Mouse (Mus musculus): Measurements from ENCODE around the gene Wwox.
A peak's percentile ranks its signal among the peaks of the same experiment; 100 is the strongest.

Wwox gene

DNA sequence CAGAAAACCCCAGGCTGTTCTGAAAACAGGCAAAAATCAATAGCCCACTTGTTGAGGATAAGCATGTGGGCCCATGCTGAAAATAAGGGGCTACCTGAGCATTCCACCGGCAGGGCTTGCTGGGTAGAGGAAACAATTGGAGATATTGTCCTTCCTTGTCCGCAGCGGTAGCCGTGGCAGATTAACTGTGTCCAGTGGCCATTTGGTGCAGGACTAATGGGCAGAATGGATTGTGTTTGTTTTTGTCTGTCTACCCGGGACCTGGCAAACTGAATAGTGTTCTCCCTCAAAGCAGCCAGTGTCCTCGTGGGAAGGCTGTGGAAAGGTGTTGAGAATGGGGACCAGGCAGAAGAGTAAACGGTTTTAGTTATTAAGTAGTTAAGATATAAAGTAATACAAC, 416.4 kb downstream of the Wwox start:
- no peak for DNase-seq (ENCODE audit: low read depth, low spot score)

DNA sequence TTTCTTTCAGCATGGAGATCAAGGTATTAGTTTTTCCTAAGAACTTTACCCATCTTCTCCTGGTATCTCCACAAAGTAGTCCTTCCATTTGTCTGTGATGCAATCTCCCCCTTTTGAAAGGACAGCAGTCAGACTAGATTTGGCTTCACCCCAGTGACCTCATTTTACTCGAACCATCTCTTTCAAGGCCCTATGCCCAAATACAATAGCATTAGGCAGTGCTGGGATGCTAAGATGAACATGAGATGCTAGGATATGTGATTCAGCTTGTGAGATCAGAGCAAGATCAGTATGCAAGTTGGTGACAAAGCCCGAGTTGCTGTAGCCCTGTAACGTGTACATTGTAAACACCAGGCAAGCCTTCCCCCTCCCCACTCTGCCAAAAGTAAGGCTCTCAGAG, 426.5 kb downstream of the Wwox start:
- no peak for DNase-seq (ENCODE audit: low read depth, low spot score)

DNA sequence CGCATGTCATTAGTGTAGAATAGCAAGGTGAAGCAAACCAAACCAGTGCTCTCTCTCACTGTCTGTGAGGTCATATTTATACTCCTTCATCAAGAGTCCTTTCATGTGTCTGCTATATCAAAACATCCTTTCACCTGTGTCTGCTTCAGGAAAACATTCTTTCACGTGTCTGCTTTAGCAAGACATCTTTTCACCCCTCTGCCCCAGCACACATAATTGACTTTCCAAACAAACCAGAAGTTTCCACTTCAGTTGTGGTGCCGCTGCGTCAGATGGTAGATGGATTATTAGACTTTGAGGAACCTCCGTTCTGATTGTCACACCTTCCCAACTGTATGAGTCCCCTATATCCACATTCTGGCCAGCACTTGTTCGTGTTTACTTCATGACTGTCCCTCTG, 429.9 kb downstream of the Wwox start:
- no peak for DNase-seq (ENCODE audit: low read depth, low spot score)

DNA sequence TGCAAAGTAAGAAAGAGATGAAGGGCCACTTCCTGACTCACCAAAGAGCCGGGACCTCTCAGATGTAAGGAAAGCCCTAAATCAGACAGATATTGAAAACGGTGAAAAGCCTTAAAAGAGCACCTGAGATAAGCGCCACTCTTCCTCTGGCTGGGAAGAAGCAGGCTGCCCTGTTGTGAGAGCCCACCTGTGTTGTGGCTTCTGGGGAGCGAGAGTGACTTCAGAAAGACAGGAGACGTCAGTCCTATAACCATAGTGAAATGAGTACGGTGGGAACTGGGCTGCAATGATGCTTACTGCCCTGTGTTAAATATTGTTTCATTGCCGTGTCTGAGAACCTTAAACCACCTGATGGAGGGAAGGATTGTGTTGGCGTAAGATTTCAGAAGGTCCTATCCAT, 431.0 kb downstream of the Wwox start:
- DNase-seq (ENCODE audit: low read depth, low spot score) = no peak

DNA sequence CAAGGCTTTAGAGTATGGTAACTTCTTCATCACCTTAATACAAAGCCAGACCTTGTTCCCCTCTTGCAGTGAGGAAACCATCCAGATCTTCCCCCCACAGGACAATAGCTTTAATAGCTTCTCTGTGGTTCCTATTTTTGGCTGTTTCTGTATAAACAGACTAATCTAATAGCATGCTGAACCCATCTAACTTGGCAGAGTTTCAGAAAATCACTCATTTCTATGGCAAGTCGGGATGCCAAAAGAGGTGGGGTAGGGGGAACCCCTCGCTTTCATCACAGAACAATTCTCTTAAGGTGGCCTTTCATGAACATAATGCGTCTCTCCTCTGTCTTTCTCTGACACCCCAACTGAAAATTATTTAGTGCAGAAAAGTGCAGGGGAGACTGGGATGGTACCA, 433.0 kb downstream of the Wwox start:
- DNase-seq (ENCODE audit: low read depth, low spot score) = no peak

DNA sequence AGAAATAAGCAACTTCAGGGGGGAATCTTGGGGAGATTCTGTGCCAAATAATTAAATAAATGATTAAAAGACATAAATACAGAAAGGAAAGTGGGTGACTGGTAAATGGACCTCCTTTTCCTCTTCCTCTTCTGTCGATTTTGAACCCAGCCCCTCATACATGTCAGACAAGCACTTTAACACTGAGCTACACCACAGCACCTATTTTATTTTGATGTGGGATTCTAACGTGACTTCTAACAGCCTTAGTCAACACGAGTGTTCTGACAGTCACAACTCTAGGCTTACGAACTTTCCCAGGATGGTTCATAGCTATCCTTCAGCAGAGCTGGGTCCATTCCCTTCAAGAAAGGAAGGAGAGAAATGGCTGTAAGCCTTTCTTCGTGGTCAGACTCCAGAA, 435.7 kb downstream of the Wwox start:
- DNase-seq (ENCODE audit: low read depth, low spot score) = no peak

DNA sequence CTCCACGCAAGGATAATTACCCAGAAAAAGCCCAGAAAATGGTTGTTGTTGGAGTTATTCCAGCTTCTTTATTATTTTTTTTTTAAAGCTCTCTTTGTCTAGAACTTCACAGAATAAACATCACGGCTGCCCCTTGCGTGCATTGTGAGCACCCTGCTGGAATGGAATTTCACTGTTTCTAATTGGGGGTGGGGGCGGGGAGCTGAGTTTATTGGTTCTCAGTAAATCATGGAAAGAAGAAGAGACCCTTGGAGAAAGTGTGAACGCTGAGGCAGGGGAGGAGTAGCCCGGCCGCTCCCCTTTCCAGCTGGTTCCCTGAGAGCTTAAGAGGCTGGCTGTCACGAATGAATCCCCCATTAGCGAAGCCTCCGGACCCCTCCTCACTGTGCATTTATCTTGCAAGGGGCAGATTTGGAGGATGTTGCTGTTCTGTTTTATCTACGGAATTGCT, 436.7 kb downstream of the Wwox start:
- DNase-seq (ENCODE audit: low read depth, low spot score) = peak; percentile 17

DNA sequence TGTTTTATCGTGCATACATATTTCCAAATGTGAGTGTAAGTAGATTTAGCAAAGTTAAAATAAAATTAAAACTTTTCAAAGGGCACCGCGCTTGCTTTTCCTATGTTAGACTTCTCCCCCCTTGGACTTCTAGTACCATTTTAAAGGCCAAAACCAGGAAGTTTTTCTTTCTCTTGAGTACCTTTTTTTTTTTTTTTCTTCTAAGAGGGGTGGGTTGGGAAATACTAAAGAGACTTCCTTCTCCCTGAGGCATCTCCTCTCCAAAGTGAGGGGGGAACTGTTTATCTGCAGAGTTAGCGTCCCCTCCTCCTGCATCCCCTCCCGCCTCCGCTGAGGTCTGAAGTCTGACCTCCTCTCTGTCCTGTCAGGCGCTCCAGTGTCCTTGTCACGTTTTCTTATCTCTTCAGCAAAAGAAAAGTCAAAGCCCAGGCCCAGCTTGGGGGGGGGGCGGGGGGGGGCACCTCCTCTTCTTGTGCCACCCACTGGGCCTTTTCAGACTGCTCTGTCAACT, 437.3 kb downstream of the Wwox start:
- DNase-seq (ENCODE audit: low read depth, low spot score) = no peak

DNA sequence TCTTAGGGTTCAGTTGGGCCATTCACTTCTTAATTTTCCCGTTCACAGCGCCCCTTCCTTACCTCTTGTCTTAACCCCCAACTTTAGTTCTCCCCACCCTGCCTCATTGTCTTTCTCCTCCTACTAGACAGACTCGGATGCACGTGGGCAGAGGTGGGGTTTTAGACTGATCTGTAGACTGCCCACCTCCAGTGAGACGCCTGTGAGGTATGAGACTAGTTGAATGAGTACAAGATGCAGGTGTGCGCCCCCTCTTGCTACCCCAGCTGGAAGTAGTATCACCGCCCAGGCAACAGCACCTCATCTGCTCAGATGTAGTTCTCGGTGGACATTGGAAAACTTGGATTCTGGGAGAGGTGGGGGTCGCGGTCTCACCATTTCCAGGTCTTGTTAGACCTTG, 437.8 kb downstream of the Wwox start:
- DNase-seq (ENCODE audit: low read depth, low spot score) = no peak

DNA sequence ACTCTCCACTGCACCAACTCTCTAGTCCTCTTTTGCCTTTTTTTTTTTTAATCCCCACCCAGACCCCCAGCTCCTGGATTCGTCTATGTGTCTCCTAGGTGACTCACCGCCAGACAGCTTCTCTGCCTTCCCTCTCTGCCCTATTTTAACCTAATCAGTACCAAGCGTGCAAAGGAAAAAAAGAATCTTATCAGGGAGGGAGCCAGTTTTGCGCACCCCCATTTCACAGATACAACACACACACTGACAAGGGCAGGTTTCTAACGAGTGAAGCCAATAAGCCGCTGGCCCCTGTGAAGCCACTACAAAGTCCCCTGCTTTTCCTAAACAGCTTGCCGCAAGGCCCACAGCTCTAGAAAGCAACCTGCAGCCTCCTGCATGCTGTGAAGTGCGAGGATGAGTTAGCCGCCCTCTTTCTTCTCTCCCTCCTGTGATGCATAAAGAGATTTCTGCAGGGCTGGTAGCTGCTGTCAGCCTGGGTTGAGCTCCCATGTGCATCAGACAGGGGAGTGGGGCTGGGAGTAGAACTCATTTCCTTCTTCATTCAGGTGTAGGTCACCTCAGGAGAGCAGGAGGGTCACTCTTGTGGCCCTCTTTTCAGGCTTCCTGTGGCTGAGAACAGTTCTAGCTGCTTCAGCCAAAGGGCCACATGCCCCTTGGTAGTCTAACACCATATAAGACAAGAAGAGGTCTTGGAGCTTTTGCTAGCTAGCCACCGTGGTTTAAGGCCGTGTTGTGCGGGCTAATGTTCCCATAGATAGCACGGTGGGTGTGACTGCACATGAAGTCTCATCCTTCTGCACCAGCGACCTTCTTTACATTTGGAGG, 439.2 kb downstream of the Wwox start:
- DNase-seq (ENCODE audit: low read depth, low spot score) = no peak

DNA sequence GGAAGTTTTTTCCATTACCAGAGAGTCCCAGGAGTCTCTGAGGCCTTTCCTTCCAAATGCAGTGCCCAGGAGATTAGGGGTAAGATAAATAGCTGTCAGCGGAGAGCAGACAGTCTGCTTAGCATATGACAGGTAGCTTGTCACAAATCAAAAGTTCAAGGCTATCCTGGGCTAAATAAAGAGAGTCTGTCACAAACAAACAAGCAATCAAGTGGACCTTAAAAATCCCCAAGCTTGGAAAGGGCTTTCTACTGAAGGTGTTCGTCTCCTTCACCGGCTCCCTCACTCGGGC, 439.8 kb downstream of the Wwox start:
- no peak for DNase-seq (ENCODE audit: low read depth, low spot score)

DNA sequence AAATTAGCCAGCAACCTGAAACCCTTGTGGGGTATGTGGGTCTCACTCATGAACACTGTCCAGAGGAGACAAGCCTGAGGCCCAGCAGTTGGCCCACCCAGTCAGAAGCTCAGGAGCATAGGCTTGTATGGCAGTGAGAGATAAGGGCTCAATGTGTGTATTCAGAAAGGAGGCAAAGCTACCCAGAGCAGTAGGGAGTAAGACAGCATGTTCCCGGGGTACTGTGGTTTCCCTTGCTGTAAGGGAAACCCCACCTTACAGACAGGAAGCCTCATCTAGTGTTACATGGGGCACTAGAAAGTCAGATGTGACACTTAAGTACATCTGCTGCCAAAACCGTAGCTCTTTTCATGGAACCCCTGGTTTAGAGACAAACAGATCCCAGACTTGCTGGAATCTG, 440.2 kb downstream of the Wwox start:
- DNase-seq (ENCODE audit: low read depth, low spot score) = no peak

DNA sequence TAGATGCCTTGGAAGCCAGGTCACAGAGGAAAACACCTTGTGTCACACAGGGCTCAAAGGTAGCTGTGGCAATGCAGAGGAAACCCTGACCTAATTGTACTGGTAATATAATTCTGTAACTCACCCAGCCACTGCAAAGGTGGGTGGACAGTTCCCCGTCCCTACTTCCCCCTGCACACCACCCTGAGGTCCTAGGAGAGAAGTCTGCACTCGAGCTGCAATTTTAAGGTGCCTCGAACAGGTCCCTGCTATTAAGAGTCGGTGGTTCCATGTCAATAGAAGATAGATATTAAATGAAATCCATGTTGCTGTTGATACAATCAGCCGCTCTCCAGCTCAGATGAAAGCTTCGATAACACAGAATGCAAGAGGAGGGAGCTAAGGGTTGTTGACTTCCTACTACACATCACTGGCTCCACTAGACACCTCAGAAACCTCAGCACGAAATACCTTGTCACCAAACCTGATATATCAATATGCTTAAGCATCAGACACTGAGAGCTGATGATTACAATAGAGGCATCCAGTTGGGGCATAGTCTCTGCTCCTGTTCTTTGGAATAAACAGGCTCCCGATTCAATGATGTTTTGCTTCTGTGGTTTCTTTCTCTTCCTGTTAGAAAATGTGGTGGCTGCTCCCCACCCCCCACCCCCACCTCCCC, 441.1 kb downstream of the Wwox start:
- DNase-seq (ENCODE audit: low read depth, low spot score) = no peak

DNA sequence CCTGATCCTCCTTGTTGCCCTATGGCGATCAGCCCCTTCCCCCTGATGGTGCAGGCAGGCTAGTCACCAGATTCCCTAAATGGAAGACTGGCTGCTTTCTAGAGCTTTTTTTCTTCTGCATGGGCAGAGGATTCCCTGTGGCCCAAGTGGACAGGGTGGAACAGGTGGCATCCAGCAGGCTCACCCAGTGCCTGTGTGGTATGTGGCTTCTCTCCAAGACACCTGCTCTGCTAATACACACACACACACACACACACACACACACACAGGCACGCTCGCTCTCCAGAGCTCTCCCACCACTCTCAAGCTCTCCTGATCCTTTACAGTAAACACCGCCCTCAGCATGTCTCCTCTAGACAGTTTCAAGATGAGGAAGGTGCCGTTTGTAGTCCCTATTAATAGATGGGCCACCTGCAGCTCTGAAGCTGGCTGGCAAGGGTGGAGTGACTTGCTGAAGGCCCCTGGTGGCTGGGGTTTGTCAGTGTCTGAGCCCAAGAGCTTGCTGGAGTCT, 442.5 kb downstream of the Wwox start:
- peak; percentile 11 for DNase-seq (ENCODE audit: low read depth, low spot score)

DNA sequence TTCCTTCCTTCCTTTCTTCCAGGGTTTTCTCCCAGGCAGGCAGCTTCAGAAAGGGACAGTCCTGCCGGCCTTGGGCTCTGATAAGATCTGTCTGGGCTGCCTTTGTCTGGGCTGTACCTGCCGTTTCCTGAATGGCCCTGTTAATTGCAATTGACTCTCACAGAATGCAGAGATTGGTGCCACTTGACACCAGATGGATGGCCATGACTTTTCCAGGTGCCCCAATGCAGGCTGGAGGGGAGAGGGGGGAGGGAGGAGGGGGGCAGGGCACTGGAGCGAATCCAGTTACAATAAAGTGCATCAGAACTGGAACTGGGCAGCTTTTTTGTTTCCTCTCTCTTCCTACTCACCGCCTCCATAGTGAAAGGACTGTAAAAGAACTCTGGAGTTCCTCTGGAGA, 443.0 kb downstream of the Wwox start:
- DNase-seq (ENCODE audit: low read depth, low spot score) = no peak

DNA sequence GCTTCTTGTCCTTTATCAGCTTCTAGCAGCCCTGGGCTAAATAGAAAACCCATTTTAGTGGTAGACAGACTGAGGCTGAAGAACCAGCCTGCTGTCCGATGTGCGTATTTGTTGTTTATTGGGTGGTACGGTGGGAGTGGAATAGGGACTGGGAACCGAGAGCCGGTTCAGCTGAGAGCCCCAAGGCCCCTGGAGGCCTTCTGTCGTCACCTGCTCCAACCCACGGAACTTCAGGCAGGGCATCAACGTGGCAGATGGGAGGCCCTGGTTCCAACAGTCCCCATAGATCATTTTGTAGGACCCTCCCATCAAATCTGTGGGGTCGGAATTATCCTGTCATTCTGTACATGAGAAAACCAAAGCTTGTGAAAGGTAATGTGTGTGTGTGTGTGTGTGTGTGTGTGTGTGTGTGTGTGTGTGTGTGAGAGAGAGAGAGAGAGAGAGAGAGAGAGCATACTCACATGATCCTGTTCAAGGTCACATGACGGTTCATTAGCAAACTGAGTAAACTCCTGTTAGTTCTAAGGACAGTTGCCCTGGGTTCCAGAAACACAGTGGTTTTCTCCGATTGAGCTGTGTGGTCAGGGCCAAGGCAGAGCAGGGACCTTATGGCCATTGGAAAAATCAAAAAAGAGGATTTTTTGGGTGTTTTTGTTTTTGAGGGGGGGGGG, 443.6 kb downstream of the Wwox start:
- DNase-seq (ENCODE audit: low read depth, low spot score) = no peak

DNA sequence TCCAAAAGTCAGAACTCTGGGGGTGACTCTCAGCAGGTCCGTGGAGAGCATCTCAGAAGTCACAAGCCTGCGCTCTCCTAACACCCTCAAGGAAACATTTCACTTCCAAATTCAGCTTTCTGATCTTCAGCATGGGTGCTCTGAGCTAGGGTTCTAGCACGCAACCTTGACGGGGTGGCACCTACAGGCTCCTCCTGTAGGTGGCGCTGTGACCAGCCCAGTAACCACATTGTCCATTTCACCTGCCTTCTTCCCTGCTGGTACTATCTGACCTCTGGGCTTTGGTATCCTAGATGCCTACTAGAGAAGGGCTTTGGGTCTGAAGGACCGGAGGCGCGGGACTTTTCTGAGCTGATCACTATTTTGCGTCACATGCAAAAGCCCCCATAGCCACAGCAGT, 444.5 kb downstream of the Wwox start:
- DNase-seq (ENCODE audit: low read depth, low spot score) = peak; percentile 25

DNA sequence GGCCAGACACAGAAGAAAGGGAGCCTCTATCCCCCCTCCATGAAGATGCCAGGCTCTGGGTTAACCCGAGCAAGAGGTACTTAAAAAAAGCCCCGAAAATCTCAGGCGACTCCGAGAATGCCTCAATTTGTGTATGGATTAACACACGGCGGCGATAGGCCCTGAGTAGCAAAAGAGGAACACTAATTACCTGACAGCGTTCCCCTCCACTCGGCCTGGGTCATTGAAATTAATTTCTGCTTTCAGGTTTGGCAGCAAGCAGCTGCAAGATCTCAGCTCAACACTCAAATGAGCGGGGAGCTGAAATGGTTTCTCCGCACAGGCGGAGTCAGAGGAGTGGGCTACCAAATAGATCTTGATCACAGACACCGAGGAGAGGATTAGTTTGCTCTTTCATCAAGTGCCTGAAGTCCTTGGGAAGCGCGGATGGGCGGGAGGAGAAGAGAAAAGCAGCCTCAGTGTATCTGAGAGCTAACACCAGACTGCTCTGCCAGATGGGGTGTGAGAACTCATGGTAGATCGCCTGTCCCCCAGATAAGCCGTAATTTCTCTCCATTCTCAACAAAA, 445.7 kb downstream of the Wwox start:
- no peak for DNase-seq (ENCODE audit: low read depth, low spot score)

DNA sequence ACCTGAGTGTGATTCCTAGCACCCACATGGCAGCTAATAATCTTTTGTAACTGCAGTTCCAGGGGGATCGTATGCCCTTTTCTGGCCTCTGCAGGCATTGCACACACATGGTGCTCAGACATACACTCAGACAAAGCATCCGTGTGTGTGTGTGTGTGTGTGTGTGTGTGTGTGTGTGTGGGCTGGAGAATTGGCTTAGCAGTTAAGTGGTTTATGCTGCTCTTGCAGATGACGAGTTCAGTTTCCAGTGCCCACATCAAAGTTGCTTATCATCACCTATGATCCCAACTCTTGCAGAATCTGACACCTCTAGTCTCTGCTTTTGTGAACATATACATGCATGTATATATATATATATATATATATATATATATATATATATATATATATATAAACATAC, 448.9 kb downstream of the Wwox start:
- no peak for DNase-seq (ENCODE audit: low read depth, low spot score)

DNA sequence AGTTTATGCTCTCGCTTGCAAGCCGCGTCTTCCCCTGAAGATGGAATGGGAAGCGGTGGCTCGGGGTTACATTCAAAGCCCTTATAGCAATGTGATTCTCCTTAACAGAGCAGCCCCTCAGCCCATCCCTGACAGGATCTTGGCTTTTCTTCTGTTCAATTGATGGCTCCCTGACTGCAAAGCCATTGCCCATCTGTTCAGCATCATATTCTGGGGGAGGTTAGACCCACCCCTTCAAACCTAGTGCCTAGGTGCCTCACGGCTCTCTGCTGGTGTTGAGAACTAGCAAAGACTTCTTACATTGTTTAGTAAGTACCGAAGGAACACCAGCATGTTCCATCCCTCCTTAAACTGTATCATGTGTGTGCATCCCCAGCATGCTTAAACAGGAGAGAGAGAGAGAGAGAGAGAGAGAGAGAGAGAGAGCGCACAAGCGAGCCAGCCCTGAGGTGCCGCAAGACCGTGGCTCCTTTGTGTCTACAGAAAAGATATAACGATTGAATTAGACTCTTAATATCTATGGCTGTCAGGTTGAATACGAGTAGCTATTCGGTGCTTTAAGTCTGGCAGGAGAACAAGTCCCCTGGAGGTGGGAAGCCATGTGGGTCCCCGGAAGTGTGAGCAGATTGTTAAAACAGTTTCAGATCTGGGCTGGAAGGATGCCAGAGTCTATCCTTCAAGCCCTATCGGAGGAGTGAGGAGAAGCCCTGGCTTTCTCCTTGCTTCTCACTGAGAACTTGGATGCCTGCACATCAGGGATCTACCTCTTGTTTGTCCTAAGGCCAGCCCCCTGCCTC, 450.3 kb downstream of the Wwox start:
- DNase-seq (ENCODE audit: low read depth, low spot score) = no peak

DNA sequence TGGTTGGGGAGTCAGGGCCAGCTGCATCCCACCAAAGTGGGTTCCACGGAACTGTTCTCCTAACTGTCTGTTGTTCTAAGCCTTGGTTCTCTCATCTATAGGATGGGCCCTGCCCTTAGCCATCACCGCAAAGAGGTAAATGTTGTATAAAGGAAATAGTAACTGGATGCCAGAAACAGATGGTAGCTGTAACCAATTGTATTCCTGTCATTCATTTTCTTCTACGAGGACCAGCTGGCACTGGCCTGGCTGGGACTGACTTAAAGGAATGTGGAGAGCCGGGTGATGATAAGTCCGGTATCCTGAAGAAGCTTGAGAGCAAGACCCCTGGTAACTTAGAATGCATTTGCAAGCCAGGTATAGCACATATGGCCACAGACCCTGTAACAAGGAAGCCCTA, 451.0 kb downstream of the Wwox start:
- DNase-seq (ENCODE audit: low read depth, low spot score) = no peak

Measured in R1 (cell line).